ENCODE assay signal across 8 mouse cellular contexts in genomic region chr19:60226845-60227235, GRCm38 (mm10). TPM values are rescaled to one million over a fixed set of nuclear protein-coding genes. Genes with fewer than 3 reads are reported as not detected.
DNase-seq lines count a peak whose midpoint lies in the region; ATAC-seq lines count a peak whose summit lies in the region.

No protein-coding gene starts in this region.

- no peaks in the 10 kb centered on the region for H3K9me3 ChIP-seq in lung, embryonic 16.5 days (ENCODE audit: control insufficient read depth, low read length)
- H3K9me3 ChIP-seq in forebrain, embryonic 12.5 days, result no peaks in the 10 kb centered on the region
- no peaks in the 10 kb centered on the region for H3K9me3 ChIP-seq in intestine, embryonic 16.5 days (ENCODE audit: control insufficient read depth, low read length)
- no peaks in the 10 kb centered on the region for H3K9me3 ChIP-seq in neural tube, embryonic 12.5 days

- ATAC-seq in lung, embryonic 16.5 days (ENCODE audit: low read depth), result no peak; the same call in 1 of the 2 replicates
- peak; percentile 27 for ATAC-seq in forebrain, embryonic 12.5 days (ENCODE audit: low FRiP score)
- peak; percentile 12; the same call in 1 of the 2 replicates for ATAC-seq in intestine, embryonic 16.5 days
- ATAC-seq in neural tube, embryonic 12.5 days (ENCODE audit: low FRiP score, low read depth), result peak; percentile 27; the same call in 1 of the 2 replicates

- H3K27me3 ChIP-seq in lung, embryonic 16.5 days (ENCODE audit: control insufficient read depth, insufficient read depth, low read depth, low read length), result no peaks in the 10 kb centered on the region
- no peaks in the 10 kb centered on the region for H3K27me3 ChIP-seq in forebrain, embryonic 12.5 days
- no peaks in the 10 kb centered on the region for H3K27me3 ChIP-seq in intestine, embryonic 16.5 days (replicated peaks; ENCODE audit: control insufficient read depth, insufficient read depth, low read length)
- no peaks in the 10 kb centered on the region for H3K27me3 ChIP-seq in neural tube, embryonic 12.5 days (replicated peaks)

- H3K36me3 ChIP-seq in lung, embryonic 16.5 days (ENCODE audit: control insufficient read depth, insufficient read depth, low read length), result no peaks in the 10 kb centered on the region
- H3K36me3 ChIP-seq in forebrain, embryonic 12.5 days (replicated peaks), result no peaks in the 10 kb centered on the region
- H3K36me3 ChIP-seq in intestine, embryonic 16.5 days (ENCODE audit: control insufficient read depth, insufficient read depth, low read length), result no peaks in the 10 kb centered on the region
- no peaks in the 10 kb centered on the region for H3K36me3 ChIP-seq in neural tube, embryonic 12.5 days

- peak overlapping the region; percentile 93 for H3K4me3 ChIP-seq in lung, embryonic 16.5 days (ENCODE audit: low read length)
- peak overlapping the region; percentile 91 for H3K4me3 ChIP-seq in forebrain, embryonic 12.5 days (replicated peaks)
- peak overlapping the region; percentile 93; the same call in 1 of the 2 replicates for H3K4me3 ChIP-seq in intestine, embryonic 16.5 days (ENCODE audit: low read length)
- H3K4me3 ChIP-seq in neural tube, embryonic 12.5 days, result no peak overlapping the region

- WGBS in lung, embryonic 16.5 days, result 61% methylated on average over 8 of the region's 8 CpGs
- WGBS in forebrain, embryonic 12.5 days, result 52% methylated on average over 8 of the region's 8 CpGs
- WGBS in intestine, embryonic 16.5 days, result 66% methylated on average over 8 of the region's 8 CpGs
- 51% methylated on average over 8 of the region's 8 CpGs for WGBS in neural tube, embryonic 12.5 days

- peak overlapping the region; percentile 51 for H3K4me2 ChIP-seq in lung, embryonic 16.5 days (ENCODE audit: low read depth, low read length)
- H3K4me2 ChIP-seq in forebrain, embryonic 12.5 days, result peak overlapping the region; percentile 55
- peak overlapping the region; percentile 32; the same call in 1 of the 2 replicates for H3K4me2 ChIP-seq in intestine, embryonic 16.5 days (ENCODE audit: low read depth, low read length)
- peak overlapping the region; percentile 46 for H3K4me2 ChIP-seq in neural tube, embryonic 12.5 days (replicated peaks)

- H3K4me1 ChIP-seq in lung, embryonic 16.5 days (replicated peaks; ENCODE audit: control insufficient read depth, insufficient read depth, low read length), result peaks cover 6% of the 10 kb centered on the region; the same call in 1 of the 2 replicates
- peaks cover 10% of the 10 kb centered on the region for H3K4me1 ChIP-seq in forebrain, embryonic 12.5 days
- peaks cover 3% of the 10 kb centered on the region; the same call in 1 of the 2 replicates for H3K4me1 ChIP-seq in intestine, embryonic 16.5 days (ENCODE audit: control insufficient read depth, insufficient read depth, low read length)
- peaks cover 5% of the 10 kb centered on the region for H3K4me1 ChIP-seq in neural tube, embryonic 12.5 days

- H3K9ac ChIP-seq in lung, embryonic 16.5 days (ENCODE audit: low read length), result peak overlapping the region; percentile 3; the same call in 1 of the 2 replicates
- no peak overlapping the region for H3K9ac ChIP-seq in forebrain, embryonic 12.5 days
- no peak overlapping the region for H3K9ac ChIP-seq in intestine, embryonic 16.5 days (ENCODE audit: low read depth, low read length)
- H3K9ac ChIP-seq in neural tube, embryonic 12.5 days, result no peak overlapping the region

- no peak for DNase-seq in lung, adult 18-20 months
- no peak for DNase-seq in adrenal gland, postnatal 36 days
- DNase-seq in spleen, adult 12 weeks (ENCODE audit: low spot score), result no peak
- no peak for DNase-seq in spleen, postnatal 4 days (ENCODE audit: low spot score in 2 of 2)

- no peak overlapping the region for H3K27ac ChIP-seq in lung, embryonic 16.5 days (ENCODE audit: low read length)
- 0 out of 2 replicates have a peak overlapping the region, but pooled peaks have one; percentile 25 for H3K27ac ChIP-seq in forebrain, embryonic 12.5 days
- no peak overlapping the region for H3K27ac ChIP-seq in intestine, embryonic 16.5 days (ENCODE audit: low read length)
- H3K27ac ChIP-seq in neural tube, embryonic 12.5 days, result no peak overlapping the region

RNA-seq across cellular contexts. Expression of gene Fam204a, which starts 0.3 kb away (rescaled TPM):
- 44.9 and 48.8 TPM in 2 replicates for polyA plus RNA-seq in lung, embryonic 16.5 days (2015; fragmentation: Nextera tagmentation; extraction: Ambion mirVana)
- polyA plus RNA-seq in forebrain, embryonic 12.5 days (2016; fragmentation: Nextera tagmentation; extraction: Ambion mirVana), result 80.3 and 82.6 TPM in 2 replicates
- polyA plus RNA-seq in intestine, embryonic 16.5 days (2015; fragmentation: Nextera tagmentation; extraction: Ambion mirVana), result 32.3 and 33.2 TPM in 2 replicates
- 72.1 and 79.1 TPM in 2 replicates for polyA plus RNA-seq in neural tube, embryonic 12.5 days (2016; fragmentation: Nextera tagmentation; extraction: Ambion mirVana)
- 10 to 100 TPM; 25.1 to 36.7 TPM for total RNA-seq in adrenal gland, postnatal 36 days (2021)
